Mouse (Mus musculus) liver, embryonic 15.5 days (tissue): ENCODE measurements around the gene Slc39a9. TPM values are rescaled to one million over a fixed set of nuclear protein-coding genes. Genes with fewer than 3 reads are reported as not detected.

Experiments used
- ATAC-seq: fragments of 200-750 bp; cut with Nextera tagmentation; 2 replicates; pipeline ENCODE4 v1.8.0; 2017; ENCODE audit warnings: moderate number of reproducible peaks, mild to moderate bottlenecking, moderate library complexity; ENCODE audit not compliant: insufficient read depth
- H3K27ac ChIP-seq: fragments of 300-500 bp; sonication (generic); replicated peaks from 2 replicates; pipeline ENCODE4 v1.5.1; 2015; ENCODE audit warnings: mild to moderate bottlenecking, inconsistent platforms
- H3K27me3 ChIP-seq: fragments of 300-500 bp; sonication (generic); 2 replicates; pipeline ENCODE4 v1.6.1; 2015; ENCODE audit warnings: mild to moderate bottlenecking, inconsistent platforms
- H3K36me3 ChIP-seq: fragments of 300-500 bp; sonication (generic); replicated peaks from 2 replicates; pipeline ENCODE4 v1.6.1; 2015; ENCODE audit warnings: moderate library complexity, mild to moderate bottlenecking, inconsistent platforms
- H3K4me1 ChIP-seq: fragments of 300-500 bp; sonication (generic); replicated peaks from 2 replicates; pipeline ENCODE4 v1.6.1; 2015; ENCODE audit warnings: inconsistent platforms
- H3K4me2 ChIP-seq: fragments of 300-500 bp; sonication (generic); 2 replicates; pipeline ENCODE4 v1.6.1; 2015; ENCODE audit warnings: moderate library complexity, mild to moderate bottlenecking, inconsistent platforms
- H3K4me3 ChIP-seq: fragments of 300-500 bp; sonication (generic); replicated peaks from 2 replicates; pipeline ENCODE4 v1.5.1; 2015; ENCODE audit warnings: mild to moderate bottlenecking, inconsistent platforms
- H3K9ac ChIP-seq: fragments of 300-500 bp; sonication (generic); 2 replicates; pipeline ENCODE4 v1.6.1; 2015; ENCODE audit warnings: moderate library complexity, mild to moderate bottlenecking, inconsistent platforms
- H3K9me3 ChIP-seq: fragments of 300-500 bp; sonication (generic); replicated peaks from 2 replicates; pipeline ENCODE4 v1.6.1; 2016; ENCODE audit warnings: inconsistent platforms
- WGBS: fragments of 180-500 bp; shearing (Covaris S2); methylation state at CpG from one replicate; pipeline ENCODE4 v1.1.7; 2015; ENCODE audit warnings: mixed read lengths; ENCODE audit not compliant: insufficient replicate concordance; 5-methylcytosine and 5-hydroxymethylcytosine counted together
- polyA plus RNA-seq: library from polyadenylated mRNA; unstranded; fragments of >200 nt; fragmentation: Nextera tagmentation; extraction: Ambion mirVana; gene quantifications from 2 replicates; pipeline ENCODE4 v1.2.1, GENCODE M21; 2015

Slc39a9 gene
- polyA plus RNA-seq, result 10.8 and 12.1 TPM in 2 replicates

GRCm38 (mm10) chr12:80643693-80644505 lies at the start of gene Slc39a9, which contains the start of gene Erh:
Slc39a9 (plus strand) TSS chr12:80643883.
Erh (minus strand) TSS chr12:80644341.
- Histone ChIP-seq H3K4me3 (peak within 1 kb of the TSS; percentile 81), H3K4me1 (peaks cover 39% of the 10 kb centered on the region), H3K4me2 (peak within 1 kb of the TSS; percentile 84), H3K9ac (peak within 1 kb of the TSS; percentile 86), H3K36me3 (peaks cover 46% of the 10 kb centered on the region), H3K27ac (peak within 1 kb of the TSS; percentile 76), H3K9me3 (no peaks in the 10 kb centered on the region), H3K27me3 (no peaks in the 10 kb centered on the region)
- under 1% methylated on average over 50 of the region's 50 CpGs for WGBS
- peak; percentile 96 for ATAC-seq

DNA sequence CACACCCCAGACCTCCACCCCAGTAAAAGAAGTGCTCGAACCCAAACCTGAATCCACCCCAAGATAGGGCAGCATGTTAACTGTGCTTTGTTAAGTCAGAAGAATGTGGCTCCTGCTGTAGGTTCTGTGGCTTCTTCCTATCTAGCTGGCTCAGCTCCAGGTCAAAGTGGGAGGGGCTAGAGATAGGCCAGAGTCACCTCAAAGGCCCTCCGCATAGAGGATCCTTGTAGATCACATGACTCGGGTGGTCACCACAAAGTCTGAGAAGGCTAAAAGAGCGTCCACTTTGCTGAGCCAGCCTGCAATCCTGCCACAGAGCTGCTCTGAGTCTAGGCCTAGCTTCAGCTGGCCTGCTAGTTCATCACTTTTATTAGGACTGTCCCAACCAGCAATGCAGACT lies 49.5 kb upstream of the Slc39a9 start:
- no peaks in the 10 kb centered on the region for H3K27me3 ChIP-seq
- no peak overlapping the region for H3K4me3 ChIP-seq
- no peak for ATAC-seq
- H3K9me3 ChIP-seq, result no peaks in the 10 kb centered on the region
- no peak overlapping the region for H3K9ac ChIP-seq
- H3K4me2 ChIP-seq, result no peak overlapping the region
- WGBS, result 34% methylated on average over 4 of the region's 4 CpGs
- no peaks in the 10 kb centered on the region for H3K36me3 ChIP-seq
- H3K4me1 ChIP-seq, result peaks cover 37% of the 10 kb centered on the region
- no peak overlapping the region for H3K27ac ChIP-seq

GRCm38 (mm10) chr12:80594781-80595180 lies 48.9 kb upstream of the Slc39a9 start:
- H3K4me1 ChIP-seq, result peaks cover 37% of the 10 kb centered on the region
- no peak overlapping the region for H3K4me3 ChIP-seq
- H3K36me3 ChIP-seq, result no peaks in the 10 kb centered on the region
- no peak overlapping the region for H3K9ac ChIP-seq
- no peak for ATAC-seq
- H3K9me3 ChIP-seq, result no peaks in the 10 kb centered on the region
- WGBS, result 77% methylated on average over 4 of the region's 4 CpGs
- H3K27me3 ChIP-seq, result no peaks in the 10 kb centered on the region
- no peak overlapping the region for H3K4me2 ChIP-seq
- H3K27ac ChIP-seq, result no peak overlapping the region

GRCm38 (mm10) chr12:80595566-80595965 lies 48.1 kb upstream of the Slc39a9 start:
- peak; percentile 70; the same call in 1 of the 2 replicates for ATAC-seq
- Histone ChIP-seq H3K4me2 (no peak overlapping the region), H3K27ac (no peak overlapping the region), H3K9me3 (no peaks in the 10 kb centered on the region), H3K4me1 (peaks cover 37% of the 10 kb centered on the region), H3K36me3 (no peaks in the 10 kb centered on the region), H3K9ac (no peak overlapping the region), H3K4me3 (no peak overlapping the region), H3K27me3 (no peaks in the 10 kb centered on the region)
- 48% methylated on average over 4 of the region's 4 CpGs for WGBS

GRCm38 (mm10) chr12:80595968-80596367 lies 47.7 kb upstream of the Slc39a9 start:
- Histone ChIP-seq H3K4me3 (no peak overlapping the region), H3K9ac (no peak overlapping the region), H3K4me1 (peaks cover 37% of the 10 kb centered on the region), H3K36me3 (no peaks in the 10 kb centered on the region), H3K4me2 (no peak overlapping the region), H3K9me3 (no peaks in the 10 kb centered on the region), H3K27ac (no peak overlapping the region), H3K27me3 (no peaks in the 10 kb centered on the region)
- 63% methylated on average over 4 of the region's 4 CpGs for WGBS
- peak; percentile 25; the same call in 1 of the 2 replicates for ATAC-seq

GRCm38 (mm10) chr12:80598236-80598635 lies 45.4 kb upstream of the Slc39a9 start:
- H3K4me3 ChIP-seq, result no peak overlapping the region
- 50% methylated on average over 7 of the region's 7 CpGs for WGBS
- H3K4me2 ChIP-seq, result no peak overlapping the region
- no peaks in the 10 kb centered on the region for H3K9me3 ChIP-seq
- peaks cover 50% of the 10 kb centered on the region for H3K4me1 ChIP-seq
- no peaks in the 10 kb centered on the region for H3K36me3 ChIP-seq
- H3K27ac ChIP-seq, result no peak overlapping the region
- H3K27me3 ChIP-seq, result no peaks in the 10 kb centered on the region
- no peak overlapping the region for H3K9ac ChIP-seq
- ATAC-seq, result no peak

DNA sequence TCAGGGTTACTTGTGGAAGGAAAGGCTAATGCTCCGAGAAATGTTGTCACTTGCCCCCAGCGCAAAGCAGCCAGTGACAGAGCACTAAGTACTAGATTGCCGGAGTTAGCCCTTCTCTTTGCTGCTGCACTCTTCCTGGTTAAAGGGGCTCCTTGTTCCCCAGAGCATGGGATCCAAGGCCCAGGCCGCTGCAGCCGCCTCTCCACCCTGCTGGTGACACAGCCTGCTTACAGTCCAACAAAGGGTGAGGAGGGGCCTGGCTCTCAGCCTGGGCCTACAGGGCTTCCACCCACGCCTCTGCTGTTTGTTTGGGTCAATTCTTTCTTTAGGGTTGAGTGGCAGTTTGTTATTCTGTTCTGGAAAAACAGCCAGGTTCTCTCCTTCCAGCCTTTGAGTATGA lies 44.9 kb upstream of the Slc39a9 start:
- H3K9ac ChIP-seq, result no peak overlapping the region
- peaks cover 55% of the 10 kb centered on the region for H3K4me1 ChIP-seq
- no peak for ATAC-seq
- H3K4me3 ChIP-seq, result no peak overlapping the region
- H3K36me3 ChIP-seq, result no peaks in the 10 kb centered on the region
- no peak overlapping the region for H3K27ac ChIP-seq
- WGBS, result 58% methylated on average over 6 of the region's 6 CpGs
- H3K9me3 ChIP-seq, result no peaks in the 10 kb centered on the region
- no peak overlapping the region for H3K4me2 ChIP-seq
- no peaks in the 10 kb centered on the region for H3K27me3 ChIP-seq

DNA sequence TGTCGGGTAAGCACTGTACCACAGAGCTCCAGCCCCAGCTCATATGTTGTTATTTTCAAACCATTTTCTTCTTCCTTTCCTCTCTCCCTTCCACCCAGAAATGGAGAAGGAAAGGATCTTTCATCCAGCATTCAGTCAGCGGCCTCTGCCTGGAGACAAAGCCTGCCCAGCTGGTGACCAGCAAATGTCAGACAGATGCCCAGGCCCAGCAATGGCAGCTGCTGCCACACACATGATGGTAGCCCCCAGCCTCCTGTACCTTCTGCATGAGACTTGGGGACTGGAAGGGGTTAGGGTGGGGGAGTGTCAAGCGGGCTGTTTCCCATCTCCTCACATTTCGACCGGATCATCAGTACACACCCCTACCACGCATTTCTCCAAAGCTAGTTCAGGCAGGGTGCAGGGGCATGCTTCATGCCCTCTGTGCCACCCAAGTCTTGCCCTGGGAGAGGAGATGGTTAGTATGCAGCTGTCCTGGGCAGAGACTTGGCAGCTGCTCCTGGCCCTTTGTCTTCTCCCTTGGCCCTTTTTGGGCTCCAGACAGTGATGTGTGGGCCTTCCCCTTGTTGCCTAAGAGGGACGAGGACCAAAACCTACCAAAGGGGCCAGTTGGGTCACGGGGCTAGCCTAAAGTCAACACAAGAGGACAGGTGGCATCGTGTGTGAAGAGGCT lies 42.0 kb upstream of the Slc39a9 start:
- H3K4me3 ChIP-seq, result no peak overlapping the region
- no peak for ATAC-seq
- no peaks in the 10 kb centered on the region for H3K9me3 ChIP-seq
- H3K9ac ChIP-seq, result no peak overlapping the region
- WGBS, result 64% methylated on average over 9 of the region's 9 CpGs
- H3K4me1 ChIP-seq, result peaks cover 34% of the 10 kb centered on the region
- H3K36me3 ChIP-seq, result no peaks in the 10 kb centered on the region
- H3K27ac ChIP-seq, result no peak overlapping the region
- no peaks in the 10 kb centered on the region for H3K27me3 ChIP-seq
- H3K4me2 ChIP-seq, result no peak overlapping the region

GRCm38 (mm10) chr12:80602432-80602831 lies 41.3 kb upstream of the Slc39a9 start:
- no peaks in the 10 kb centered on the region for H3K27me3 ChIP-seq
- no peak overlapping the region for H3K4me3 ChIP-seq
- H3K9ac ChIP-seq, result no peak overlapping the region
- 67% methylated on average over 5 of the region's 5 CpGs for WGBS
- no peak for ATAC-seq
- no peaks in the 10 kb centered on the region for H3K36me3 ChIP-seq
- H3K4me1 ChIP-seq, result peaks cover 32% of the 10 kb centered on the region
- no peak overlapping the region for H3K27ac ChIP-seq
- no peak overlapping the region for H3K4me2 ChIP-seq
- no peaks in the 10 kb centered on the region for H3K9me3 ChIP-seq

- Histone ChIP-seq H3K4me3 (no peak overlapping the region), H3K9me3 (no peaks in the 10 kb centered on the region), H3K27me3 (no peaks in the 10 kb centered on the region), H3K27ac (no peak overlapping the region), H3K4me1 (peaks cover 28% of the 10 kb centered on the region), H3K4me2 (no peak overlapping the region), H3K36me3 (no peaks in the 10 kb centered on the region), H3K9ac (no peak overlapping the region)
- WGBS, result 16% methylated on average over 4 of the region's 4 CpGs
- 0 out of 2 replicates have a peak, but pooled peaks have one; percentile 47 for ATAC-seq
These were observed 40.1 kb upstream of the Slc39a9 start for GRCm38 (mm10) chr12:80603566-80603965.

- Histone ChIP-seq H3K4me2 (no peak overlapping the region), H3K27ac (no peak overlapping the region), H3K36me3 (no peaks in the 10 kb centered on the region), H3K9me3 (no peaks in the 10 kb centered on the region), H3K9ac (no peak overlapping the region), H3K4me1 (peaks cover 22% of the 10 kb centered on the region), H3K27me3 (no peaks in the 10 kb centered on the region), H3K4me3 (no peak overlapping the region)
- 79% methylated on average over 2 of the region's 2 CpGs for WGBS
- ATAC-seq, result no peak
These were observed 39.5 kb upstream of the Slc39a9 start for GRCm38 (mm10) chr12:80604218-80604617.
